Mouse (Mus musculus) kidney, postnatal 0 days (tissue): Measurements from ENCODE around the gene Zfp622. TPM values are rescaled to one million over a fixed set of nuclear protein-coding genes. Genes with fewer than 3 reads are reported as not detected.
A peak's percentile ranks its signal among the peaks of the same experiment; 100 is the strongest.
"Not testable (repeated sequence)": the region's sequence is repeated elsewhere in the genome, so short reads cannot be mapped to it uniquely, and the experiment has no call there.

Experiments used
- ATAC-seq: fragments of 200-750 bp; cut with Nextera tagmentation; replicated peaks from 2 replicates; pipeline ENCODE4 v1.8.0; 2017; ENCODE audit warnings: low read depth, moderate number of reproducible peaks, moderate TSS enrichment, moderate library complexity; ENCODE audit not compliant: low FRiP score
- DNase-seq: peaks from one replicate; pipeline ENCODE4 v3.0.0-alpha.2; 2016; ENCODE audit warnings: low spot score
- H3K27ac ChIP-seq: fragments of 300-500 bp; sonication (generic); 2 replicates; pipeline ENCODE4 v1.5.1; 2014; ENCODE audit warnings: mild to moderate bottlenecking
- H3K27me3 ChIP-seq: fragments of 300-500 bp; sonication (generic); 2 replicates; pipeline ENCODE4 v1.6.1; 2014; ENCODE audit warnings: low read length, mixed read lengths; ENCODE audit not compliant: insufficient read depth
- H3K36me3 ChIP-seq: fragments of 300-500 bp; sonication (generic); 2 replicates; pipeline ENCODE4 v1.6.1; 2014; ENCODE audit warnings: low read length, mixed read lengths; ENCODE audit not compliant: insufficient read depth
- H3K4me1 ChIP-seq: fragments of 300-500 bp; sonication (generic); replicated peaks from 2 replicates; pipeline ENCODE4 v1.6.1; 2014; ENCODE audit warnings: antibody characterized with exemption, low read length, mixed read lengths; ENCODE audit not compliant: insufficient read depth
- H3K4me2 ChIP-seq: fragments of 300-500 bp; sonication (generic); 2 replicates; pipeline ENCODE4 v1.6.1; 2014; ENCODE audit warnings: mild to moderate bottlenecking, low read length, moderate library complexity, mixed read lengths
- H3K4me3 ChIP-seq: fragments of 300-500 bp; sonication (generic); replicated peaks from 2 replicates; pipeline ENCODE4 v1.5.1; 2014; ENCODE audit warnings: low read depth, low read length
- H3K9ac ChIP-seq: fragments of 300-500 bp; sonication (generic); 2 replicates; pipeline ENCODE4 v1.6.1; 2014; ENCODE audit warnings: low read depth, low read length
- H3K9me3 ChIP-seq: fragments of 300-500 bp; sonication (generic); replicated peaks from 2 replicates; pipeline ENCODE4 v1.6.1; 2016; ENCODE audit warnings: low read length, inconsistent platforms, mixed read lengths
- CTCF ChIP-seq: IDR thresholded peaks from 2 replicates; pipeline ENCODE4 v1.5.1; 2016; ENCODE audit warnings: antibody characterized with exemption, low read depth, mild to moderate bottlenecking, moderate library complexity
- WGBS: fragments of 180-500 bp; shearing (Covaris S2); extraction: QIAGEN DNeasy Blood & Tissue Kit; methylation state at CpG from one replicate; pipeline ENCODE4 v1.1.7; 2014; 5-methylcytosine and 5-hydroxymethylcytosine counted together
- polyA plus RNA-seq: library from polyadenylated mRNA; unstranded; fragments of >200 nt; fragmentation: Nextera tagmentation; extraction: Ambion mirVana; gene quantifications from 2 replicates; pipeline ENCODE4 v1.2.1, GENCODE M21; 2015

The Zfp622 gene
- polyA plus RNA-seq, 1 experiment from 2014 or later: 27.3 TPM

GRCm38 (mm10) chr15:25984734-25985492 is 747 bp downstream of the Zfp622 start:
- peak; percentile 19 for DNase-seq
- H3K27me3 ChIP-seq: no peaks in the 10 kb centered on the region
- H3K4me2 ChIP-seq: peak overlapping the region; percentile 93
- TF ChIP-seq CTCF: no peak
- H3K9ac ChIP-seq: peak overlapping the region; percentile 83
- peaks cover 12% of the 10 kb centered on the region; the same call in 1 of the 2 replicates for H3K36me3 ChIP-seq
- ATAC-seq: peak; percentile 37
- peak overlapping the region; percentile 92 for H3K27ac ChIP-seq
- WGBS: under 1% methylated on average over 64 of the region's 71 CpGs
- H3K4me3 ChIP-seq: peak overlapping the region; percentile 94
- H3K4me1 ChIP-seq: peaks cover 4% of the 10 kb centered on the region; the same call in 1 of the 2 replicates
- no peaks in the 10 kb centered on the region for H3K9me3 ChIP-seq

DNA sequence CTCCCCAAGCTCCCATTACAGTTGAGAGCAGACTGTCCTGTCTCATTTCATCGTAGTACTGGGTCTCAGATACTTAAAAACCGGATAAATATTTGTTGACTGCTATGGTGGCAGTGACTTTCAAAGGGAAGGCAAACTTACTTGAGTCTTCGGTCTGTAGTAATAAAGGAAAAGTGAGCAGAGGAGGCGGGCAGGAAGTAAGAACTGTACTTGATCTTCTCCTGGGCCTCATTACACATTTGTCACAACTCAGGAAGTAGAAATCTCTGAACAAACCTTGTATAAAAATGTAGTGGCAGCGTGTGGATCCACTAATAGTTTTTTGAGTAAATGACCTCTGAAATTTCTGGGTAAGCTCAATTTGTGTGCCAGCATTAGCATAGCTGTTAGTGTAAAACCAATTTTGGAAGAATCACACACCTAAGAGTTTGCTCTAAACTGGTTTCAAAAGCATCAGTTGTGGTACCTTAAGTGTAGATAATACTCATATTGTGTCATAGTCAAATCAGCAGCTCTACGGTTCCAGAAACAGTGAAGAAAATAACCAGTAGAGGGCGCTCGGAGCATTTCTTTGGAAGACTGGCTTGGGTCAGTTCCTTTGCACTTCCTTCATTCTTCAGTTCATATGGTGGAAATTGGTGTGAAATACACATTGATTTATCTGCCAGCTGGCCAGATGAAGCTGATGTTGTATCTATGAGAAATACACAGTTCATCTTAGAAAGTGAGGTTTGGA is 9.0 kb downstream of the Zfp622 start:
- Histone ChIP-seq H3K4me1 (no peaks in the 10 kb centered on the region), H3K9me3 (no peaks in the 10 kb centered on the region), H3K27me3 (no peaks in the 10 kb centered on the region), H3K27ac (no peak overlapping the region), H3K4me2 (no peak overlapping the region), H3K9ac (no peak overlapping the region), H3K4me3 (no peak overlapping the region), H3K36me3 (peaks cover 39% of the 10 kb centered on the region)
- ATAC-seq (no peak), DNase-seq (peak; percentile 75)
- peak; percentile 75 for TF ChIP-seq CTCF
- 61% methylated on average over 8 of the region's 8 CpGs for WGBS

GRCm38 (mm10) chr15:25995521-25995920 is 11.4 kb downstream of the Zfp622 start:
- peaks cover 29% of the 10 kb centered on the region for H3K36me3 ChIP-seq
- DNase-seq (peak; percentile 85), ATAC-seq (no peak)
- H3K4me2 ChIP-seq: no peak overlapping the region
- no peak overlapping the region for H3K9ac ChIP-seq
- no peak overlapping the region for H3K27ac ChIP-seq
- WGBS: 30% methylated on average over 2 of the region's 2 CpGs
- no peaks in the 10 kb centered on the region for H3K9me3 ChIP-seq
- no peak overlapping the region for H3K4me3 ChIP-seq
- no peaks in the 10 kb centered on the region for H3K27me3 ChIP-seq
- no peaks in the 10 kb centered on the region for H3K4me1 ChIP-seq
- peak; percentile 88 for TF ChIP-seq CTCF

DNA sequence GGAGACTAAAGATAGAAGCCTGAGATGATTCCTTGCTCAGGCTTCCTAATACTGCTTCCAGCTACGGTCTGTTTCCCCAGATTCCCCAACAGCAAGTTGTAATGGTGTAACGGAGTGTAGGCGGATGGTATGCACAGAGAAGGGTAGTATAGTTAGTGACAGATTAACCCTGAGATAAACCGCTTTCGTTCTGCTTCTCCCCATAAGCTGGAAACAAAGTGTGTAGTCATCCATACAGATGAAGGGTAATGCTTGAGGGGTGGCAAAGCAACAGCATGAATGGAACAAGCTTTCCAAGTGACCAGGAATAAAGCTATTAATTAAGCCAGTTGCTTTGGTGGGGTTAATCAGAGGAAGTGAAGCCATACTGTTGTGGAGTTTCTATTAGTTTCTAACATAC is 15.4 kb downstream of the Zfp622 start:
- H3K4me2 ChIP-seq, H3K9me3 ChIP-seq, H3K4me3 ChIP-seq, H3K27ac ChIP-seq, H3K27me3 ChIP-seq, H3K4me1 ChIP-seq, H3K9ac ChIP-seq, H3K36me3 ChIP-seq: not testable (repeated sequence)
- 64% methylated on average over 5 of the region's 5 CpGs for WGBS
- DNase-seq (peak; percentile 21), ATAC-seq (peak; percentile 65; the same call in 1 of the 2 replicates)

- Histone ChIP-seq H3K9me3 (no peaks in the 10 kb centered on the region), H3K9ac (no peak overlapping the region), H3K27me3 (no peaks in the 10 kb centered on the region), H3K4me1 (no peaks in the 10 kb centered on the region), H3K4me2 (no peak overlapping the region), H3K4me3 (no peak overlapping the region), H3K27ac (no peak overlapping the region), H3K36me3 (no peaks in the 10 kb centered on the region)
- 59% methylated on average over 3 of the region's 3 CpGs for WGBS
- no peak for TF ChIP-seq CTCF
- ATAC-seq (no peak), DNase-seq (no peak)
These were observed 24.5 kb downstream of the Zfp622 start for GRCm38 (mm10) chr15:26008621-26009020.

GRCm38 (mm10) chr15:26012891-26013290 is 28.7 kb downstream of the Zfp622 start:
- TF ChIP-seq CTCF: no peak
- ATAC-seq (no peak), DNase-seq (no peak)
- H3K27ac ChIP-seq: no peak overlapping the region
- H3K27me3 ChIP-seq: no peaks in the 10 kb centered on the region
- H3K4me2 ChIP-seq: no peak overlapping the region
- no peaks in the 10 kb centered on the region for H3K4me1 ChIP-seq
- no peak overlapping the region for H3K9ac ChIP-seq
- WGBS: 34% methylated on average over 4 of the region's 4 CpGs
- H3K9me3 ChIP-seq: no peaks in the 10 kb centered on the region
- no peak overlapping the region for H3K4me3 ChIP-seq
- H3K36me3 ChIP-seq: no peaks in the 10 kb centered on the region
